Mouse (Mus musculus): ENCODE data around the gene Inpp4b. TPM values are rescaled to one million over a fixed set of nuclear protein-coding genes. Genes with fewer than 3 reads are reported as not detected.
A peak's percentile ranks its signal among the peaks of the same experiment; 100 is the strongest.

Gene Inpp4b
- polyA plus RNA-seq, 1 experiment from 2014 or later: 15.8 TPM

DNA sequence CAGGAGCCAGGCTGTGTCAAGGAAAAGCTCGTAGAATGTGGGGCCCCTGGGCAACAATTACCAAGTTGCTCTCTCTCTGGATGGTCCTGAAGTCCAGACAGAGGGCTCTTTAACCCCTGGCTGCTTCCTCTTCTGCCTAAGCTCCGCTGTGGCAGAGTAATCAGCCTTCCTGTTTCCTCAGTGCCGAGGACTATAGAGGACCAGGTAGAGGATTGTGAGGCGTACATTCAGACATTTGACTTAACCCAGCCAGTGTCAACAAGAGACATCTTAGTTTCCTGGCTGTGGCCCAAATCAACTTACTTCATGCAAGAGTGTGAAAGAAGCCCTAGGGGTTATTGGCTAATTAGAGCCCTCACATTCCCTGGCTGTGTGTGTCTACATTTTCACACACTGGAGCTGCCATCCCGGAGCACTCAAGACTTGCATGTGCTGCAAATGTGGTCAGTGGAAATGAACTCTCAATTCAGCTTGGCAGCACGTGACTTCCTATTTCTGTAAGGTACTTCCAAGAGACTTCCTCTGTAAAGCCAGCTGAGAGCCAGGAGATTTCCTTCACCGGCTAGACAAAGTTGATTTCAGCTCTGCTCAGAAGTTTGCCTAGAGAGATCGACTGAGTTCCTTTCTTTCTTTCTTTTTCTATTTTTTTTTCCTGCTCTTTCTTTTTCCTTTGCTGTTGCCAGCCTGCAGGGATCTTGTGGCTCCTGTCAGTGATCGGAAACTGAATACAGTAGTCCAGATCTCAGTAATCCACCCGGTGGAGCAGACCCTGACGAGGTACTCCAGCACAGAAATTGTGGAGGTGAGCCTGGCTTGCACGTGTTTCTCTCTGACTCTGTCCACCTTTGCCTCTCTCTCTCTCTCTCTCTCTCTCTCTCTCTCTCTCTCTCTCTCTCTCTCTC, 425.3 kb downstream of the Inpp4b start:
- 16% methylated on average over 12 of the region's 12 CpGs for WGBS
- no peaks in the 10 kb centered on the region for H3K36me3 ChIP-seq
- peak; percentile 60 for DNase-seq (ENCODE audit: low spot score)
- H3K27me3 ChIP-seq (ENCODE audit: low read depth, poor library complexity, severe bottlenecking): no peaks in the 10 kb centered on the region
- H3K27ac ChIP-seq: peak overlapping the region; percentile 87
- H3K9me3 ChIP-seq (replicated peaks): no peaks in the 10 kb centered on the region
- peaks cover 51% of the 10 kb centered on the region for H3K4me1 ChIP-seq
- peak overlapping the region; percentile 39 for H3K4me3 ChIP-seq

DNA sequence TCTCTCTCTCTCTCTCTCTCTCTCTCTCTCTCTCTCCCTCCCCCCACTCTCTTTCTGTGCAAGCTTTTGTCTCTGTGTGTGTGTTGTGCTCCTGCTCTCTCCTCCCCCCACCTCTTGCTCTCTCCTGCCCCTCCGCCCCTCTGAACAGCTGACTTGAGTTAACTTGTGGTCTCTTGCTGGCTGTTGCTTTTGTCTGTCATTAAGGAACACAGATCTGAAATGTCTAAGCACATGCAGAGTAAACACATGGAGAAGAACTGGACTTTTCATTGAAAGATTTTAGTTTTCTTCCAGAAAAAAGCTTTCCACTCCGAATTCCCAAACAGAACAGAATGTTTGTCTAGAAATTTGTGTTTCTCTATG, 425.9 kb downstream of the Inpp4b start:
- Histone ChIP-seq H3K4me3 (peak overlapping the region; percentile 39), H3K4me1 (peaks cover 51% of the 10 kb centered on the region), H3K36me3 (no peaks in the 10 kb centered on the region), H3K27me3 (ENCODE audit: low read depth, poor library complexity, severe bottlenecking) (no peaks in the 10 kb centered on the region), H3K27ac (peak overlapping the region; percentile 87), H3K9me3 (replicated peaks) (no peaks in the 10 kb centered on the region)
- WGBS: 39% methylated on average over 2 of the region's 2 CpGs
- peak; percentile 71 for DNase-seq (ENCODE audit: low spot score)

DNA sequence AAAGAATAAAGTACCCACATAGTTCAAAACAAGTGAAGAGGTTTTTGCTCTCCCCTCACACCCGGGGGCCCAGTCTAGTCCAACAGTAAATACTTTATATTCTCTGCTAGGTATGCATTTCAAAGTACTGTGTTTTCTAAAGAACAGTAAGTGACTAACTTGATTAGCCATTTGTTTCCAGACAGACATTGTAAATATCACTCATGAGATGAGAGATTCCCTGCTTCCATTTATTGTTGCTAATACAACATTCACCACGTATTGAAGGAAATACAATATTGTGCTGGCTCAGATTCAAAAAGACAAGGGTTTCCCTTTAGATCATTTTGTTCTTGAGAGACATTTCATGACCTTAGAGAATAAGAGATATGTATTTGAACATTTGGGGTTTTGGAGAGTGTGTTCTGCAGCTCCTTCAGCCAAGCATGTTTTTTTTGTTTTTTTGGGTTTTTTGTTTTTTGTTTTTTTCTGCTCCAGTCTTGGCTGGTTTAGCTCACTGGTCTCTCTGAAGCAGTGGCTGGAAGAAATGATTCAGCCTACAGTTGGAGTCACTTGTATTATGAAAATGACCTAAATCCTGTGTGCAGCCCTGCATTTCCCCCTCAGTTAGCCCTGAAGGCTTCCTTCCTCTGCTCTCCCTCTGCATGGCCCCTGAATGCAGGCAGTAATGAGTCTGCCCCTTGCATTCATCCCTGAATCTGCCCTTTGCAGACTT, 426.5 kb downstream of the Inpp4b start:
- H3K4me1 ChIP-seq: peaks cover 51% of the 10 kb centered on the region
- 59% methylated on average over 2 of the region's 2 CpGs for WGBS
- no peaks in the 10 kb centered on the region for H3K36me3 ChIP-seq
- H3K9me3 ChIP-seq (replicated peaks): no peaks in the 10 kb centered on the region
- peak overlapping the region; percentile 87 for H3K27ac ChIP-seq
- H3K4me3 ChIP-seq: peak overlapping the region; percentile 39
- H3K27me3 ChIP-seq (ENCODE audit: low read depth, poor library complexity, severe bottlenecking): no peaks in the 10 kb centered on the region
- no peak for DNase-seq (ENCODE audit: low spot score)

DNA sequence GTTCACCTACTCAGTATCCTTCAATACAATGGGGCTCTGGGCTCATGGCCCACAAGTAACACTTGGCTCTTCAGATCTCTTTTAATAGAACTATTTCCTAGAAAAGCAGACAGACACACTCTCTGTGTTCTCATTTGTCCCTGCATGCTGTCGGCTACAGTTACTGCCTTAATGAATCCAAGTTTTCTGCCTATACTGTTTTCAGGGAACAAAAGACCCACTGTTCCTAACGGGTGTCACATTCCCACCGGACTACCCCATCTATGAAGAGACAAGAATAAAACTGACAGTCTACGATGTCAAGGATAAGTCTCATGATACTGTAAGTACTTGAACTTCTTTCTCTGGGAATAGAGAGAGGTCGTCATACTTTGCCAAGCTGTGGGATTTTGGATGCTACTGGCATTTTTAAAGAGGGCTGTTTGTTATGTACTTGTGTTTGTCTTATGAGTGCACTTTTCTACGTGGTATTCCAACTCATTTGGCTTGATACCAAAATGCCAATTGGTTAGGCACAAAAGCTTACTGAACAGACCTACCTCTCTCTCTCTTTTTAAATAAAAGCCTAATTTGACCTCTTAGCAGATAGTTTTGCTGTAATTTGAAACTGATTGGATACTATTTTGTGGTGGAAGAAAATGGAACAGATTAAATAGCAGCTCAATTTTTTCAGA, 428.4 kb downstream of the Inpp4b start:
- H3K4me1 ChIP-seq: peaks cover 49% of the 10 kb centered on the region
- DNase-seq (ENCODE audit: low spot score): no peak

DNA sequence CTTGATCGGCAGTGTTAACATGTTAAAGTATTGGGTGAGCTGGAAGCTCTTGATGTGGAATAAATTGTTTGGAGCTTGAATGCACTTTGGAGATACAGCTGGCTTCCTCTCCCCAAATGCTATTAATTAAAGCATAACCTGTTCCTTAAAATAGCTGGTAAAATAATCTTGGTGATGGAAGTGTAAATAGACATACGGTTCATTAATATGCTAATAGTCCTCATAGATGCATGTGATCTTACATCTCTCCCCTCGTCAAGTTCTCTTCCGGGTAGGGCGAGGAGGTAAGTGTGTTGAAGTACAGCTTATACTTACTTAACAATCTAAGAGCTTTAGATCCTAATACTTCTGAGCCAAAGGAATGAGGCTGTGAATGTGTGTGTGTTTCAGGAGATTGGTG, 430.5 kb downstream of the Inpp4b start:
- DNase-seq (ENCODE audit: low spot score): no peak
- Histone ChIP-seq H3K4me1 (peaks cover 39% of the 10 kb centered on the region), H3K27ac (no peak overlapping the region), H3K27me3 (ENCODE audit: low read depth, poor library complexity, severe bottlenecking) (no peaks in the 10 kb centered on the region), H3K36me3 (no peaks in the 10 kb centered on the region), H3K4me3 (no peak overlapping the region), H3K9me3 (replicated peaks) (no peaks in the 10 kb centered on the region)
- 96% methylated on average over 5 of the region's 5 CpGs for WGBS

More for the DNA sequence above, 428.4 kb downstream of the Inpp4b start:
- WGBS: 78% methylated on average over 6 of the region's 6 CpGs
- no peak overlapping the region for H3K4me3 ChIP-seq
- no peaks in the 10 kb centered on the region for H3K9me3 ChIP-seq (replicated peaks)
- H3K27me3 ChIP-seq (ENCODE audit: low read depth, poor library complexity, severe bottlenecking): no peaks in the 10 kb centered on the region
- H3K36me3 ChIP-seq: no peaks in the 10 kb centered on the region
- H3K27ac ChIP-seq: no peak overlapping the region

DNA sequence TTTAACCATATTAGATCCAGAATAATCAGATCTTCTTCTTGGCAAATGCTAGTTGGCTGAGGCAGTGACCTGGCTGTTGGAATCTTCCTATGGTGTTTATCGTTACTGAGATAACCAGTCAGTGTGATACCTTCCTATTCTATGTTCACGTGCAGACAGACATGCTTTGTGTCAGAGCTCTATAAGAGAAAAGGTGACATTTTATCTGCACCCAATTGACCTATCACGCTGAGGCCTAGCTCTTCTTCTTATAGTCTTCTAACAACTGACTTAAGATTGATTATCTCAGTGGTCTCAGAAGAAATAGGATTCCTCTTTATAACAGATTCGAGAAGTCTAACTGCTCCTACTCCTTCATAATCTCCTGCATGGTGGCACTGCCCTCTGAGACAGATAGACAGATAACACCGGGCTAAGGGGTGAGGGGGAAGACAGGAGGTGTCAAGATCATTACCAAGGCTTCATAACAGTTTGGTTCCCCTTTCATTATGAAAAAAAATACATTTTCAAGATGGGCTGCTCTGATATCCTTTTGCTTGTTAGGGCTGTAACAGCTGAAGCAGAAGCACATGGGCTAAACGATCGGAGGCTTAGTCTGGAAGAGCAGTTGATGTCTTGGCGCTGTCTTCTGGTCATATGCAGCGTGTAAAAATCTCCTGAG, 431.1 kb downstream of the Inpp4b start:
- H3K36me3 ChIP-seq: no peaks in the 10 kb centered on the region
- peaks cover 33% of the 10 kb centered on the region for H3K4me1 ChIP-seq
- H3K27me3 ChIP-seq (ENCODE audit: low read depth, poor library complexity, severe bottlenecking): no peaks in the 10 kb centered on the region
- no peak overlapping the region for H3K4me3 ChIP-seq
- no peak for DNase-seq (ENCODE audit: low spot score)
- 90% methylated on average over 9 of the region's 9 CpGs for WGBS
- H3K27ac ChIP-seq: no peak overlapping the region
- H3K9me3 ChIP-seq (replicated peaks): no peaks in the 10 kb centered on the region

DNA sequence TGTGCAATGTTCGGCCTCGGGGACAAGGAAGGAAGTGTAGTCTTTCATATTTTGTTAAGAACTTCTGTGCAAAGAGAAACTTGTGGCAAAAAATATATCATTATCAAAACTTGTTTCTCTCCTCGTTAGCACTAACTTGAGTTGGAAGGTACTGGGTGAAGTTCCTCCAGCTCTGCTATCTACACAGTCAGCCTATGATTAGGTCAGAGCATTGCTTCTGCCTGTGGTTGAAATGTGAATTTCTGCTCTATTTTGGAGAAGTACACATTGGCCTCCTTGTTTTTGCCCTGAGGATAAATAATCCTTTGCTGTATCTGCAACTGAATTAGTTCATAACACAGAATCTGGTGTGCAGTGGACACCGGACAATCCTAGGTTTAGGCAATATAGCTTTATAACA, 431.7 kb downstream of the Inpp4b start:
- DNase-seq (ENCODE audit: low spot score): no peak
- Histone ChIP-seq H3K4me1 (peaks cover 27% of the 10 kb centered on the region), H3K4me3 (no peak overlapping the region), H3K9me3 (replicated peaks) (no peaks in the 10 kb centered on the region), H3K36me3 (no peaks in the 10 kb centered on the region), H3K27me3 (ENCODE audit: low read depth, poor library complexity, severe bottlenecking) (no peaks in the 10 kb centered on the region), H3K27ac (no peak overlapping the region)
- 89% methylated on average over 4 of the region's 4 CpGs for WGBS

DNA sequence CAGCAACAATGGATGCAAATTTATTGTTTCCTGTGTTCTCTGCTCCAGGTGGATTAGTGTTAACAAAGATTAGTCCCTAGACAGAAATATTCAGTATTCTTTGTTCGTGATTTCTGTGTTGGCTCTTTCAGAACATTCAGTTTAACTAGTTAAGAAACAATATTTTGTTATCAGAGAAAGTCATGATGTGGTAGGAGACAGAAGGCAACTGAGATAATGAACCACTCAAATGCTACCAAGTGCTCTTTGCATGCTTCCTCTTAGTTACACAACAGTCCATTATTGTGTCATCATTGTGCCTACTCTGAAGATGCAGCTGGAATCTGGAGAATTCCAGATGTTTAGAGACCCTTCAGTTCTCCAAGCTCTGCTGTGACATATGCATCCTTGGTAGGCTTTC, 432.1 kb downstream of the Inpp4b start:
- WGBS: 86% methylated on average over 1 of the region's 1 CpGs

DNA sequence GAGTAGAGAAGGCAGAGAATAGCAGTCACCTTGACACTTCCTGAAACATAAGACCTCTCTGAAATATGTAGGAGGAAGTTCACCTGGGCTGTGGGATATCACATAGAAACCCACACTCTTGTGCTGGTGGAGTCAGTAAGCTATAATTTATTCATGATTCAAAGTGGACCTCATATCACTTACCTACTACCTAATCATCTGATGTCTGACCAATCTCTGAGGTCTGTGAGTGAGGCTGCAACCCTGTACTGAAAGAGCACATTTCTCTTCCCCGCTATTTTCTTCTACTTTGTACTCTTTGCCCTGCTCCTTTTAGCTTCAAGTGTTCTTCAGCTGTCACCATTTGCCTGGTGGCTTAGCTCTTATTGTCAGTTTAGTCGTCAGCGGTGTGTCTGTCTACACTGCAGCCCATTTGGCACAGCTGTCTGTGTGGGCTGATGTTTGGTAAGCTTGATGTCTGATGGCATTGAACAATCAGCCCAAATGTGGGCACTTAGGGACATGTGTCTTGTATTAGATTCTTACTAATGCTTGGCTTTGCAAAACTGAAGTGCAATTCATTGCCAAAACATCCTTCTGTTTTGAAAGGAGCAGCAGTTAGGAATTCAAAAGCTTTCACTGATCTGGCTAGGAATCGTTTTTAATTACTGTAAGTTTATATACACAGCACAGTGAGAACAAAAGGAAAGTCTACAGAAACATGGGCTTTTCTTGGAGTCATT, 434.3 kb downstream of the Inpp4b start:
- Histone ChIP-seq H3K4me3 (no peak overlapping the region), H3K36me3 (no peaks in the 10 kb centered on the region), H3K27me3 (ENCODE audit: low read depth, poor library complexity, severe bottlenecking) (no peaks in the 10 kb centered on the region), H3K27ac (peak overlapping the region; percentile 5; the same call in 1 of the 2 replicates), H3K4me1 (peaks cover 11% of the 10 kb centered on the region), H3K9me3 (replicated peaks) (no peaks in the 10 kb centered on the region)
- WGBS: 54% methylated on average over 4 of the region's 4 CpGs
- no peak for DNase-seq (ENCODE audit: low spot score)

More for the DNA sequence above, 432.1 kb downstream of the Inpp4b start:
- H3K9me3 ChIP-seq (replicated peaks): no peaks in the 10 kb centered on the region
- H3K4me1 ChIP-seq: peaks cover 23% of the 10 kb centered on the region
- H3K27ac ChIP-seq: no peak overlapping the region
- no peak overlapping the region for H3K4me3 ChIP-seq
- DNase-seq (ENCODE audit: low spot score): no peak
- no peaks in the 10 kb centered on the region for H3K36me3 ChIP-seq
- H3K27me3 ChIP-seq (ENCODE audit: low read depth, poor library complexity, severe bottlenecking): no peaks in the 10 kb centered on the region

DNA sequence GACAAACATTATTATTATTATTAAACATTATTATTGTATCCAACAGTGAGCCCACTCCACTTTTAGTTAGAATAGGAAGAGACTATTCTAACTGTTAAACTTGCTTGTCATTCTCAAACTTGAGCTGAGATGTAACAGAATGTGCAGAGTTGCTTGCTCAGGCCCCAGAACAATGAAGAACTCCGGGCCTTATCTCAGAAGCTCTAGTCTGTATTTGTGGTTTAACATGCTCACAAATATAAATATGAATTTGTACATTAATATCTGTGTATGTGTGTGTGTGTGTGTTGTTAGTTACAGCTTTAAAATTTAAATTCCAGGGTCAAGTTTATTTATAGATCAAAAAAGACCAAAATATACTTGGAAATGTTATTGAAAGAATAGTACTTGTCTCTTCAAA, 435.3 kb downstream of the Inpp4b start:
- no peak overlapping the region for H3K27ac ChIP-seq
- no peak for DNase-seq (ENCODE audit: low spot score)
- H3K4me3 ChIP-seq: no peak overlapping the region
- no peaks in the 10 kb centered on the region for H3K36me3 ChIP-seq
- H3K4me1 ChIP-seq: peaks cover 11% of the 10 kb centered on the region
- no peaks in the 10 kb centered on the region for H3K9me3 ChIP-seq (replicated peaks)
- 93% methylated on average over 1 of the region's 1 CpGs for WGBS
- no peaks in the 10 kb centered on the region for H3K27me3 ChIP-seq (ENCODE audit: low read depth, poor library complexity, severe bottlenecking)

DNA sequence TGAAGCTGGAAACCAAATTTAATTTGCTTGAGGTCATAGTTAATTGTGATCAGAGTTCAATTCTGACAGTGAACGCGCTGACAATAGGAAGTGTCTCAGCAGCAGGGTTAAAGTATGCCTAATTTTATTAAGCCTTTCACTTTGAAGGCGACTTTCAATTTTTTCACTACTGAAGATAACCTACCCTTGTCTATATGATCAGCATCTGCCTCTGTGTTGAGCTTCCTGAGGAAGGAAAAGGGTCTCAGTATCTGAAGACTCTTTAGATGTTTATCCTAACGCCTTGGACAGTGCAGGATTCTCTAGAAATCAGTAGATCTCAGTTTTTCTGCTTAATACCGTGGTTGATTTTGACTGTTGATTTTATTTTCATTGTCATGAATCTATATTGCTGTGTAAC, 437.1 kb downstream of the Inpp4b start:
- H3K4me3 ChIP-seq: no peak overlapping the region
- DNase-seq (ENCODE audit: low spot score): no peak
- WGBS: 91% methylated on average over 5 of the region's 5 CpGs
- H3K9me3 ChIP-seq (replicated peaks): no peaks in the 10 kb centered on the region
- no peak overlapping the region for H3K27ac ChIP-seq
- H3K36me3 ChIP-seq: no peaks in the 10 kb centered on the region
- H3K4me1 ChIP-seq: peaks cover 11% of the 10 kb centered on the region
- H3K27me3 ChIP-seq (ENCODE audit: low read depth, poor library complexity, severe bottlenecking): no peaks in the 10 kb centered on the region

DNA sequence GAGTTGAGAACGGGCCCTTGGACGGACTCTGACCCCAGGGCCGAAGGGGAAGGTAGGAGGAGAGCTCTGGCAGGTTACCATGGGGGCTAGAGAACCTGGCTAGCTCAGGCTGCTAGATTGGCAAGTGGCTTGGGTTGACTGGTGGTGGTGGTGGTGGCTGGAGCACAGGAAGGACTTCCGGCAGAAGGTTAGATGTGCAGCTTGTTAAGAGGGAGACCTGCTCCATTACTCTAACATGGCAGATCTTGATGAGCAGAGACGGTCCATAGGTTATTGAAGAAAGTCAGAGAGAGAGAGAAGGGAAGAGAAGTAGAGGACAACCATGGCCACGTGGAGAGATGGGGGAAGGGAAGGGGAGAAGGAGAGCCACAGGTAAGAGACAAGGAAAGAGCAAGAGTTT, 437.8 kb downstream of the Inpp4b start:
- 95% methylated on average over 6 of the region's 6 CpGs for WGBS
- Histone ChIP-seq H3K36me3 (no peaks in the 10 kb centered on the region), H3K4me1 (peaks cover 11% of the 10 kb centered on the region), H3K9me3 (replicated peaks) (no peaks in the 10 kb centered on the region), H3K4me3 (no peak overlapping the region), H3K27ac (no peak overlapping the region), H3K27me3 (ENCODE audit: low read depth, poor library complexity, severe bottlenecking) (no peaks in the 10 kb centered on the region)
- DNase-seq (ENCODE audit: low spot score): no peak

Measured in limb, embryonic 10.5 days (tissue).